Mouse (Mus musculus): ENCODE data around the gene Flrt1.

- TF ChIP-seq POLR2A (IDR thresholded peaks at IDR 0.05; ENCODE audit: borderline replicate concordance, low read depth, low read length) = no peak
- TF ChIP-seq CTCF (IDR thresholded peaks at IDR 0.05; ENCODE audit: low read depth, low read length) = no peak
Observed at GRCm38 (mm10) chr19:7134631-7135091, 29.1 kb upstream of the Flrt1 start.

Measured in bone marrow macrophage, adult 2 months (primary cell).